Mouse (Mus musculus) neural tube, embryonic 11.5 days (tissue): ENCODE results near the gene Tmc1. TPM values are rescaled to one million over a fixed set of nuclear protein-coding genes. Genes with fewer than 3 reads are reported as not detected.

Source experiments
- ATAC-seq: fragments of 200-750 bp; cut with Nextera tagmentation; 2 replicates; pipeline ENCODE4 v1.8.0; 2017; ENCODE audit warnings: moderate number of reproducible peaks, mild to moderate bottlenecking, moderate TSS enrichment, moderate library complexity; ENCODE audit not compliant: insufficient read depth, low FRiP score, low TSS enrichment
- DNase-seq: peaks from one replicate; pipeline ENCODE4 v3.0.0-alpha.2; 2015; ENCODE audit warnings: low spot score
- H3K27ac ChIP-seq: fragments of 300-500 bp; sonication (generic); 2 replicates; pipeline ENCODE4 v1.5.1; 2014; ENCODE audit warnings: low read depth, mild to moderate bottlenecking, low read length
- H3K27me3 ChIP-seq: fragments of 300-500 bp; sonication (generic); 2 replicates; pipeline ENCODE4 v1.6.1; 2014; ENCODE audit warnings: mild to moderate bottlenecking, low read length, mixed read lengths; ENCODE audit not compliant: control insufficient read depth, insufficient read depth
- H3K36me3 ChIP-seq: fragments of 300-500 bp; sonication (generic); 2 replicates; pipeline ENCODE4 v1.6.1; 2014; ENCODE audit warnings: mild to moderate bottlenecking, low read length, moderate library complexity, mixed read lengths; ENCODE audit not compliant: control insufficient read depth, insufficient read depth
- H3K4me1 ChIP-seq: fragments of 300-500 bp; sonication (generic); 2 replicates; pipeline ENCODE4 v1.6.1; 2014; ENCODE audit warnings: low read length, mixed read lengths; ENCODE audit not compliant: control insufficient read depth, insufficient read depth
- H3K4me2 ChIP-seq: fragments of 300-500 bp; sonication (generic); 2 replicates; pipeline ENCODE4 v1.6.1; 2014; ENCODE audit warnings: low read depth, mild to moderate bottlenecking, moderate library complexity
- H3K4me3 ChIP-seq: fragments of 300-500 bp; sonication (generic); 2 replicates; pipeline ENCODE4 v1.5.1; 2014; ENCODE audit warnings: low read depth, low read length
- H3K9ac ChIP-seq: fragments of 300-500 bp; sonication (generic); 2 replicates; pipeline ENCODE4 v1.6.1; 2014; ENCODE audit warnings: mild to moderate bottlenecking, low read length
- H3K9me3 ChIP-seq: fragments of 300-500 bp; sonication (generic); 2 replicates; pipeline ENCODE4 v1.6.1; 2016; ENCODE audit warnings: low read length; ENCODE audit not compliant: control insufficient read depth
- WGBS: fragments of 180-500 bp; shearing (Covaris S2); extraction: QIAGEN DNeasy Blood & Tissue Kit; methylation state at CpG from one replicate; pipeline ENCODE4 v1.1.7; 2014; 5-methylcytosine and 5-hydroxymethylcytosine counted together
- polyA plus RNA-seq: library from polyadenylated mRNA; unstranded; fragments of >200 nt; fragmentation: Nextera tagmentation; extraction: Ambion mirVana; gene quantifications from 2 replicates; pipeline ENCODE4 v1.2.1, GENCODE M21; 2014

Gene Tmc1
- polyA plus RNA-seq, 1 experiment from 2014 or later: 0.16 TPM

GRCm38 (mm10) chr19:20918241-20918640, 35.8 kb downstream of the Tmc1 start:
- ATAC-seq: no peak
- no peak overlapping the region for H3K9ac ChIP-seq
- H3K27me3 ChIP-seq: no peaks in the 10 kb centered on the region
- no peak overlapping the region for H3K4me3 ChIP-seq
- DNase-seq: no peak
- H3K9me3 ChIP-seq: no peaks in the 10 kb centered on the region
- no peak overlapping the region for H3K4me2 ChIP-seq
- WGBS: 87% methylated on average over 4 of the region's 4 CpGs
- no peaks in the 10 kb centered on the region for H3K36me3 ChIP-seq
- no peak overlapping the region for H3K27ac ChIP-seq
- H3K4me1 ChIP-seq: no peaks in the 10 kb centered on the region

DNA sequence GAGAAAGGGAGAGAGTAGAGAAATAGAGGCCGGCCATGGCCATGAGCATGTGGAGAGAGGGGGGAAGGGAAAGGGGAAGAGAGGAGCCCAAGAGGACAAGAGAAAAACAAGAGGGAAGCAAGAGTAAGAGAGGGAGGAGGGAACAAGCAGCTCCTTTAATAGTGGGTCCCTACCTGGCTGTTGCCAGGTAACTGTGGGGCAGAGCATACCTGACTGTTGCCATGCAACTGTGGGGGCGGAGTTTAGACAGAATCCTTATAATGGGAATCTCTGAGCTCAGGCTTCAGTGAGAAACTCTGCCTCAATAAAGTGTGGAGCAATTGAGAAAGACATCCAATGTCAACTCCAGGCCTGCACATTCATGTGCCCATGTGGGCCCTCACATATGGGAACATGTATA, 38.9 kb downstream of the Tmc1 start:
- DNase-seq (no peak), ATAC-seq (no peak)
- Histone ChIP-seq H3K27me3 (no peaks in the 10 kb centered on the region), H3K4me1 (no peaks in the 10 kb centered on the region), H3K4me2 (no peak overlapping the region), H3K9ac (no peak overlapping the region), H3K36me3 (no peaks in the 10 kb centered on the region), H3K27ac (no peak overlapping the region), H3K4me3 (no peak overlapping the region), H3K9me3 (no peaks in the 10 kb centered on the region)
- WGBS: 96% methylated on average over 2 of the region's 2 CpGs

DNA sequence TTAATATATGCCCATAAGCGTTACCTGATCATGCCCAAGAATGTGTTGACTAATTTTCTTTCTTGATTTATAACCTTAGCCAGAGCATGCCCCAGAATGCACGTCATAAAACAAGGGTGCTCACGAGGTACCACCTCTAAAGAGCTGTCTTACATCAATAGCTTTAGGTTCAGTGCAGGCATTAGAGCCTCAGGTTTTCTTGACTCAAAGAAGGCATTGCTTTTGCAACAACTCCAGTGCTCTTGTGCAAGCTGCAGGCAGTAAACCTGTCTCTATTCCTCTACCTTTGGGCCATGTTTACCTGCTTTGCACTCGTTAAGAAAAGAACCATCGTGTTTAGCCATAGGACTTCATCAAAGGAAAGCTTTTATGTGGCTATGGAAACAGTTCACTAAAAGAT, 43.6 kb downstream of the Tmc1 start:
- no peak overlapping the region for H3K9ac ChIP-seq
- no peak overlapping the region for H3K4me2 ChIP-seq
- 70% methylated on average over 5 of the region's 5 CpGs for WGBS
- DNase-seq (no peak), ATAC-seq (no peak)
- no peak overlapping the region for H3K27ac ChIP-seq
- no peaks in the 10 kb centered on the region for H3K9me3 ChIP-seq
- no peaks in the 10 kb centered on the region for H3K36me3 ChIP-seq
- no peak overlapping the region for H3K4me3 ChIP-seq
- H3K27me3 ChIP-seq: no peaks in the 10 kb centered on the region
- no peaks in the 10 kb centered on the region for H3K4me1 ChIP-seq

DNA sequence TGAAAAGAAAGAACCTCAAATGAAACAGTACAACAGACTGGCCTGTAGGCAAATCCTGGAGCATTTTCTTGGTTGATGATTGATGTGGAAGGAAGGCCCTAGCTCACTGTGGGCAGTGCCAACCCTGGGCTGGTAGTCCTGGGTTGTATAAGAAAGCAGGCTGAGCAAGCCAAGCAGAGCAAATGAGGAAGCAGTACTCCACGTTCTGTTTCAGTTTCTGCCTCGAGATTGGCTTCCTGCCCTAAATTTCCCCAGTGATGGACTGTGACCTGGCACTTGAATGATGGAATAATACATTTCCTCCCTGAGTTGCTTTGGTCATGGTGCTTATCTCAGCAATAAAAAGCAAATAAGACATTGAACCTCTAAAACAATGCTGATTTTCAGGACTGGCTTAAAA, 72.8 kb downstream of the Tmc1 start:
- DNase-seq (no peak), ATAC-seq (no peak)
- no peaks in the 10 kb centered on the region for H3K9me3 ChIP-seq
- WGBS: 81% methylated on average over 2 of the region's 2 CpGs
- H3K4me3 ChIP-seq: no peak overlapping the region
- no peaks in the 10 kb centered on the region for H3K4me1 ChIP-seq
- H3K27ac ChIP-seq: no peak overlapping the region
- no peaks in the 10 kb centered on the region for H3K27me3 ChIP-seq
- H3K4me2 ChIP-seq: no peak overlapping the region
- H3K9ac ChIP-seq: no peak overlapping the region
- no peaks in the 10 kb centered on the region for H3K36me3 ChIP-seq

- Histone ChIP-seq H3K27ac (no peak overlapping the region), H3K36me3 (no peaks in the 10 kb centered on the region), H3K4me1 (no peaks in the 10 kb centered on the region), H3K4me2 (no peak overlapping the region), H3K27me3 (no peaks in the 10 kb centered on the region), H3K9ac (no peak overlapping the region), H3K9me3 (no peaks in the 10 kb centered on the region), H3K4me3 (no peak overlapping the region)
- WGBS: 84% methylated on average over 4 of the region's 4 CpGs
- DNase-seq: no peak
- no peak for ATAC-seq
Measured at GRCm38 (mm10) chr19:20875881-20876280, 78.1 kb downstream of the Tmc1 start.

DNA sequence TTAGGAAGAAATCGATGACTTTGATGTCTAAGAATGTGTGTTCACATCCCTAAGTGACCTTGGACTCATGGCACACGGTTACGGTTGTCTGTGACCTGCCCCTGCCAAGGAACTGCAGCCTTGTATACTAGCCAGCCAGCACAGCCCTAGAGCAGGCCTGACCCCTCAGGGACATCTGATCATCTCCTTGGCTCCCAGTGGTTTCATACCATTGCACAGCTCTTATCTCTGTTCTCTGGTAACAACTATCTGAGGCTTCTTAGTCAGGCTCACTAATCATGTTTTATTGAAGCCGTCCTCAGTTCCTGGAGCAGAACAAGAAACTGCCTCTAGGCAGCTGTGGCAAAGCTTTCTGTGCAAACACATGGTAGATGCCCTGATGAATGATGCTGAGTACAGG, 92.2 kb downstream of the Tmc1 start:
- Histone ChIP-seq H3K9me3 (no peaks in the 10 kb centered on the region), H3K27me3 (no peaks in the 10 kb centered on the region), H3K4me1 (no peaks in the 10 kb centered on the region), H3K4me3 (no peak overlapping the region), H3K4me2 (no peak overlapping the region), H3K9ac (no peak overlapping the region), H3K36me3 (no peaks in the 10 kb centered on the region), H3K27ac (no peak overlapping the region)
- ATAC-seq (no peak), DNase-seq (no peak)
- WGBS: 85% methylated on average over 4 of the region's 4 CpGs

GRCm38 (mm10) chr19:20860270-20860669, 93.7 kb downstream of the Tmc1 start:
- Histone ChIP-seq H3K27me3 (no peaks in the 10 kb centered on the region), H3K9ac (no peak overlapping the region), H3K36me3 (no peaks in the 10 kb centered on the region), H3K4me2 (no peak overlapping the region), H3K9me3 (no peaks in the 10 kb centered on the region), H3K4me3 (no peak overlapping the region), H3K4me1 (no peaks in the 10 kb centered on the region), H3K27ac (no peak overlapping the region)
- ATAC-seq (no peak), DNase-seq (no peak)
- WGBS: 83% methylated on average over 1 of the region's 1 CpGs

DNA sequence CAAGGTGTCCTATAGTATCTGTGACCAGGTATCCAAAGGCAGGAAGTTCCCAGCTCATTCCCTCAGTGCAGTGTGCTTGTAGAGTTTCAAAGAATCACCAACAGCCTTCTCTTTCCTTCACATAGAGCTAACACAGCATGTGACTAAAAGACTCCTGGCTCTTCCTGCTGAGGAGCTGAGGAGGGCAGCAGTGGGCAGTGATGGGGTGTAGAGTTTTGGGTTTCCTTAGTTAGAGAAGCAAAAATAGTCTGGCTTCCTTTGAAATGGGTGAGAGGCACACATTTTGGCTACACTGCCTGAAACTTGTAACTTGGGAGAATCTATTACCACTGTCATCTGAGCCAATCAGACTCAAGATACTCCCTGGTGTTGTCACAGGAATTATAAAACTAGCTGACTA, 96.2 kb downstream of the Tmc1 start:
- H3K36me3 ChIP-seq: no peaks in the 10 kb centered on the region
- H3K4me1 ChIP-seq: no peaks in the 10 kb centered on the region
- no peak overlapping the region for H3K4me3 ChIP-seq
- H3K9me3 ChIP-seq: no peaks in the 10 kb centered on the region
- no peak overlapping the region for H3K27ac ChIP-seq
- H3K4me2 ChIP-seq: no peak overlapping the region
- DNase-seq (no peak), ATAC-seq (no peak)
- no peak overlapping the region for H3K9ac ChIP-seq
- no peaks in the 10 kb centered on the region for H3K27me3 ChIP-seq

DNA sequence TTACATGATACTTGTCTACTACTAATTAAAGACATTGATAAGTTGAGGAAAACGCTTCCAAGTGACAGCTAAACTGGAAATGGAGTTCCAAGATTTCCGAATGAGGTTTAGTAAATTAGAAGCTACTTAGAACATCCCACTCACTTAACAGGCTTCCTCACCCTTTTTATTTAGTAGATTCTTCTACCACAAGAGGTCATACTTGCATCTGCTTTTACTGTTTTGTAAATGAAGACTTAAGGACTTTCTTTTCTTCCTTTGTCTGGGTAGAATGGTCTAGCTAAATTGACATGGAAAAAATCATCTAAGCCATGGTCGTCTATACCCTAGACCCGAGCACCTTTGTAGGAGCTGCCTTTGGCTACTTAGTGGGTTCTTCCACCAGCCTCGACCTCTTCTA, 105.1 kb downstream of the Tmc1 start:
- no peak for DNase-seq
- Histone ChIP-seq H3K9me3 (no peaks in the 10 kb centered on the region), H3K4me1 (no peaks in the 10 kb centered on the region), H3K9ac (no peak overlapping the region), H3K27ac (no peak overlapping the region), H3K4me3 (no peak overlapping the region), H3K27me3 (no peaks in the 10 kb centered on the region), H3K36me3 (no peaks in the 10 kb centered on the region), H3K4me2 (no peak overlapping the region)
- ATAC-seq: no peak
- WGBS: 72% methylated on average over 5 of the region's 5 CpGs
